Mouse (Mus musculus) 3134 (cell line): ENCODE measurements around the gene Colgalt1.

Experiments
- DNase-seq: peaks from one replicate; pipeline ENCODE4 v3.0.0-alpha.2; 2011; ENCODE audit warnings: low spot score; ENCODE audit not compliant: insufficient read length; ENCODE audit errors: extremely low read depth

The Colgalt1 gene

DNA sequence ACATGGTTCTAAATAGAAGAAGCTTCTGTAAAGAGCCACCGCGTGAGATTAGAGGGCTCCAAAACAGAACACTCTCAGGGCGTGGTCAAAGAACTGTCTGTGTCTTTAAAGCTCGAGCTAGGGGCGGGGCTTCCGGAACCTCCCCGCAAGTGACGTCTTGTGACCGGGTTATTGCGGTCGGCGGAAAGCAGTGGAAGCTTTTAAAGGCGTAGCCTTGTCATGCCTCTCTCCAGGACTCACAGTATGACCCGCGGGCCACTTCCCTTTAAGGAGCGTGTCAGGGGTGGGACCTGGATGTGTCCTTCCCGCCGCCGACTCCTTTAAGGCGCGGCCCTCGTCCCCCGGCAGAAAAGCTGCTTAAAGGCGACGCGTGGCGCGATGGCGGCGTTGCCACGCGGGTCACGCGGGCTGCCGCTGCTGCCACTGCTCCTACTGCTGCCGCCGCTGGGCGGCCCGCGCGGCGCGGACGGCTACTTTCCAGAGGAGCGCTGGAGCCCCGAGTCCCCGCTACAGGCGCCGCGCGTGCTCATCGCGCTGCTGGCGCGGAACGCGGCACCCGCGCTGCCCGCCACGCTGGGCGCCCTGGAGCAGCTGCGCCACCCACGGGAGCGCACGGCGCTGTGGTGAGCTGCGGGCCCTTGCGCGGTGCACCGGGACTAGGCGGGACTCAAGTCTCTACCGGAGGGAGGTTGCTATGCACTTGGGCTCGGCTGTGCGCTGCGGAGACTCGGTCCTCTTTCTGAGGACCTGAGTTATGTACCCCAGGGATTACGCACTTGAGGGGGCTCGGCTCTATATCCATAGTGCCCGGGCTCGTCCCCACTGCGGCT, at the start of gene Colgalt1:
Gene Colgalt1, plus strand, starts transcription at position 177 of the 830 bp plus-strand sequence.
- DNase-seq, result peak; percentile 96

DNA sequence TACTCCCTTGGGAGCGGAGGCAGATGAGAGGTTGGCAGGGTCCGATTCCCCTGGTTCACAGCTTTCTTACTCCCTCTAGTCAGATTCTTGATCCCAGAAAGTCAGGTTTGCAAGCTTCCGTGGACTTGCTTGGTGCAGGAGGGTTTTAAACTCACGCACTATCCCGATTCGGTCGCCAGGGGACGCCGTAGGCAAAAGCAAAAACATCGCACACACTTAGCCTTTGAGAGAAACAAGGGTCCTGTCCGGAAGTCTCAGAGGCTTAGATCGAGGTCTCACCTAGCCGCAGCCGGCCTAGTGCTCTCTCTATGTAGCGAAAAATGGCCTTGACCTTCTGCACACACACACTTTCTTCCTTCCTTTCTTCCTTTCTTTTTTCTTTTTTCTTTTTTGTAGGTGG, 49.4 kb upstream of the Colgalt1 start:
- DNase-seq, result peak; percentile 70

- DNase-seq, result peak; percentile 54
These were observed 48.0 kb upstream of the Colgalt1 start for GRCm38 (mm10) chr8:71562751-71563150.

DNA sequence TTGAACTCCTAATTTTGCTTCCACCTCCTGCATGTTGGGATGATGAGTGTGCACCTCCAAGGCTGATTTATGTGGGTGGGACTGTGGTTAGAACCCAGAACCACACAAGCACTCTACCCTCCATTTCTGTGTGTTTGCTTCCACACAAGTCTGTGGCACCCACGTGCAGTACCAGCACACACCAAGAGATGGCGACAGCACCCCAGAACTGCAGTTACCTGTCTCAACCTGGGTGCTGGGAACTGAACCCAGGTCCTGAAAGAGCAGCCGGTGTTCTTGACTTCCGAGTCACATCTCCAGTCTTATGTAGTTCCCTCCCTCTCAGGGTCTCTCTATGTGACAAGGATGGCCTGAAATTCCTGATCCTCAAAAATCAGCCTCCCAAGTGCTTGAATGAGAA, 46.8 kb upstream of the Colgalt1 start:
- no peak for DNase-seq

DNA sequence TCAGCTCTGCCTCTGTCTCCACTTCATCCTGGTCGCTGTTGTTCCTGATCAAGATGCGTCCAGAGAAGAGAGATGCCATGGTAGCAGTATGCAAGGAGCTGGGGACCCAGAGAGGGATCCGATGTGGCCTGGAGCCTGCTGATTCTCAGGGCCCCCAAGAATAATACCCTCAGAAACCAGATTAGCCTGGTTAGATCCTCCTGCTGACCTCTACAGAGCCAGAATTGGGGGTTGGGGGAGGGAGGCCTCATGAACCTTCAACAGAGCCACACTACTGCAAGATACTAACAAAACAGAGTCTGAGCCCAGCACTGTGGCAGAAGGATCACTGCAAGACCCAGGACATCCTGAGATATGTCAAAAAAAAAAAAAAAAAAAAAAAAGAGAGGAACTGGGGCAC, 44.3 kb upstream of the Colgalt1 start, which contains the start of gene Nxnl1:
Gene Nxnl1, minus strand, starts transcription at position 101 of the 400 bp plus-strand sequence.
- no peak for DNase-seq

GRCm38 (mm10) chr8:71567587-71567986, 43.2 kb upstream of the Colgalt1 start:
- DNase-seq, result no peak

GRCm38 (mm10) chr8:71568387-71568937, 42.3 kb upstream of the Colgalt1 start, which contains the start of gene Slc27a1:
TSS of gene Slc27a1 (plus strand) at chr8:71568882.
- no peak for DNase-seq

- no peak for DNase-seq
These were observed 41.9 kb upstream of the Colgalt1 start for GRCm38 (mm10) chr8:71568941-71569340.

- DNase-seq, result no peak
These were observed 41.2 kb upstream of the Colgalt1 start for GRCm38 (mm10) chr8:71569366-71570290.

GRCm38 (mm10) chr8:71570291-71570954, 40.4 kb upstream of the Colgalt1 start:
- DNase-seq, result peak; percentile 86

- no peak for DNase-seq
These were observed 38.7 kb upstream of the Colgalt1 start for GRCm38 (mm10) chr8:71572077-71572476.

- peak; percentile 88 for DNase-seq
These were observed 37.8 kb upstream of the Colgalt1 start for GRCm38 (mm10) chr8:71572847-71573633.

GRCm38 (mm10) chr8:71574426-71574825, 36.4 kb upstream of the Colgalt1 start:
- DNase-seq, result no peak

- DNase-seq, result no peak
These were observed 35.8 kb upstream of the Colgalt1 start for GRCm38 (mm10) chr8:71575020-71575419.

- DNase-seq, result peak; percentile 61
These were observed 32.9 kb upstream of the Colgalt1 start for GRCm38 (mm10) chr8:71577856-71578387.

- no peak for DNase-seq
These were observed 31.8 kb upstream of the Colgalt1 start for GRCm38 (mm10) chr8:71579009-71579408.

- peak; percentile 79 for DNase-seq
These were observed 31.3 kb upstream of the Colgalt1 start for GRCm38 (mm10) chr8:71579476-71579875.

GRCm38 (mm10) chr8:71580201-71580600, 30.6 kb upstream of the Colgalt1 start:
- peak; percentile 89 for DNase-seq

DNA sequence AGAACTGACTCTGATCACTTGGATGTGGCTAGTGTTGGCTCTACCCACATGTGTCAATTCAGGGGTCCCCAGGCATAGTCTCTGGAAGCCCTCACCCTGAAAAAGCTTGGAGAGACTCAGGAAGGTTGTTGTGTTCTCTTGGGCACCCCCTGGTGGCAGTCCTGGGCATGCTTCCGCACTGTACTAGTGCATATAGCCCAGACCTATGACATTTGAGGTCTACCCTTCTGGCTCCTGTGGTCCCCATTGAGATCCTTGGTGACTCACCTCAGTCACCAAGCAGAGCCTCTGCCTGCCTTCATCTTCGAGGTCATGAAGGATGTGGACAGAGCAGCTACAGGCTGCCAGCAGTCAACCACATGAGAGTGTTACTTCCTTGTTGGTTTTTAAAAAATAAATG, 23.9 kb upstream of the Colgalt1 start:
- DNase-seq, result no peak
